Mouse (Mus musculus) lung, postnatal 0 days (tissue): ENCODE measurements around the gene Hira.
"Not testable (repeated sequence)": the region's sequence is repeated elsewhere in the genome, so short reads cannot be mapped to it uniquely, and the experiment has no call there.

Experiments used
- CTCF ChIP-seq: IDR thresholded peaks from 2 replicates; pipeline ENCODE4 v1.5.1; 2016; ENCODE audit warnings: antibody characterized with exemption, mild to moderate bottlenecking
- EP300 ChIP-seq: IDR thresholded peaks from 2 replicates; pipeline ENCODE4 v1.6.1; 2016; ENCODE audit warnings: antibody characterized with exemption, mild to moderate bottlenecking, control low read depth

DNA sequence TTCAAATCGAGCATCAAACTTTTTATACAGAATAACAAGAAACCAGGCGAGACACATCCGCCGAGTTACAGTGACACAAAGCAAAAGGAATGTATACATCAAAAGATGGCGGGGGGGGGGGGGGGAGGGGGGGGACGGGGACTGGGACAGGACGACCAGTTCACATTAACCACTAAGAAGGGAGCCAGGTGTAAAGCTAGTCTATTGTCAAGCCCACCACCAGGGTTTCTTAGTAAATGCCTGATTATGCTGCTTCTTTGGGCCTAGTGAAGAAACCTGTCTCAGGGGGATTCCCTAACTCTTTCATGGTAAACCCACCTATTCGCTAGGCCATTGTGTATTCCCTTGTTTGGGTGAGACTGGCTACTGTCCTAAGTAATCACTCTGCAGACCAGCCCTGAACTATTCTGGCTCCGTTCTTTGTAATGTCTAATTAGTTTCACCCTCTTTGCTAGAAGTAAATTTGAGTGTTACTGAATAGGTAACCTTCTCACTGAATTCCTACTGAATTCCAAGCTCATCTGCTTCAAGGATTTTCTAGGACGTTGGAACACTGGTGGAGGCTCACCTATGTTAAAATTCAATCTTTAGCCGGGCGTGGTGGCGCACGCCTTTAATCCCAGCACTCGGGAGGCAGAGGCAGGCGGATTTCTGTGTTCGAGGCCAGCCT, 27.2 kb upstream of the Hira start:
- TF ChIP-seq CTCF, EP300: not testable (repeated sequence)
